Mouse (Mus musculus) MEL (cell line): Measurements from ENCODE around the gene Sec24a.

Source experiments
- CTCF ChIP-seq, 3 experiments: IDR thresholded peaks in 2 of 3; conservative IDR thresholded peaks in 1 of 3; 2 replicates each; pipeline ENCODE4 v1.5.1; 2011 to 2012; ENCODE audit warnings: low read length in 3 of 3, low read depth in 2 of 3, mild to moderate bottlenecking in 2 of 3, improper control_type of control experiment in 1 of 3, inconsistent platforms in 1 of 3, mixed read lengths in 1 of 3, moderate library complexity in 1 of 3; ENCODE audit not compliant: control insufficient read depth in 1 of 3, insufficient read depth in 1 of 3, poor library complexity in 1 of 3, severe bottlenecking in 1 of 3
- ELF1 ChIP-seq: IDR thresholded peaks from 2 replicates; pipeline ENCODE4 v1.6.1; 2014; ENCODE audit warnings: low read depth, mild to moderate bottlenecking, inconsistent platforms, low read length, improper control_type of control experiment, moderate library complexity
- EP300 ChIP-seq, 2 experiments: IDR thresholded peaks; 2 replicates each; pipeline ENCODE4 v1.6.1; 2011; ENCODE audit warnings: improper control_type of control experiment in 2 of 2, low read length in 2 of 2, low read depth in 1 of 2, mild to moderate bottlenecking in 1 of 2
- GATA1 ChIP-seq: IDR thresholded peaks from 2 replicates; pipeline ENCODE4 v1.6.1; 2011; ENCODE audit warnings: low read depth, low read length, improper control_type of control experiment
- MAX ChIP-seq: IDR thresholded peaks from 2 replicates; pipeline ENCODE4 v1.6.1; 2011; ENCODE audit warnings: low read length, improper control_type of control experiment
- POLR2A ChIP-seq, 2 experiments: IDR thresholded peaks; 2 replicates each; pipeline ENCODE4 v1.6.1; 2011 to 2012; ENCODE audit warnings: low read length in 2 of 2, mild to moderate bottlenecking in 2 of 2, control low read depth in 1 of 2, improper control_type of control experiment in 1 of 2, low read depth in 1 of 2, moderate library complexity in 1 of 2; ENCODE audit not compliant: control insufficient read depth in 1 of 2, insufficient read depth in 1 of 2, poor library complexity in 1 of 2
- RCOR1 ChIP-seq: IDR thresholded peaks from 2 replicates; pipeline ENCODE4 v1.6.1; 2012; ENCODE audit warnings: low read depth, mild to moderate bottlenecking, inconsistent platforms, low read length, improper control_type of control experiment
- TAL1 ChIP-seq: IDR thresholded peaks from 2 replicates; pipeline ENCODE4 v1.6.1; 2012; ENCODE audit warnings: mild to moderate bottlenecking, inconsistent platforms, low read length, moderate library complexity, mixed read lengths
- USF1 ChIP-seq: IDR thresholded peaks from 2 replicates; pipeline ENCODE4 v1.6.1; 2014; ENCODE audit warnings: low read depth, mild to moderate bottlenecking, inconsistent platforms, low read length, improper control_type of control experiment, moderate library complexity
- ZC3H11A ChIP-seq: IDR thresholded peaks from 2 replicates; pipeline ENCODE4 v1.6.1; 2012; ENCODE audit warnings: low read depth, mild to moderate bottlenecking, inconsistent platforms, low read length, improper control_type of control experiment
- ZNF384 ChIP-seq: IDR thresholded peaks from 2 replicates; pipeline ENCODE4 v1.6.1; 2012; ENCODE audit warnings: low read depth, mild to moderate bottlenecking, inconsistent platforms, low read length, improper control_type of control experiment

GRCm38 (mm10) chr11:51811230-51811629 is 47.8 kb upstream of the Sec24a start:
- TF ChIP-seq POLR2A (IDR thresholded peaks at IDR 0.05; ENCODE audit: control insufficient read depth in 1 of 2, insufficient read depth in 1 of 2, low read depth in 1 of 2, low read length in 2 of 2, poor library complexity in 1 of 2) (no peak), RCOR1 (no peak), MAX (no peak), ZNF384 (peak; percentile 79), CTCF (IDR thresholded peaks at IDR 0.05 in 2 of 3, conservative IDR thresholded peaks at IDR 0.05 in 1 of 3; ENCODE audit: control insufficient read depth in 1 of 3, insufficient read depth in 1 of 3, low read depth in 2 of 3, low read length in 3 of 3, poor library complexity in 1 of 3, severe bottlenecking in 1 of 3) (peak; percentile 70 to 81 (median 80)), USF1 (no peak; the same call in 1 of the 2 replicates), EP300 (IDR thresholded peaks at IDR 0.05; ENCODE audit: low read depth in 1 of 2, low read length in 2 of 2) (no peak), GATA1 (no peak), ZC3H11A (peak; percentile 64), TAL1 (no peak), ELF1 (no peak)
